Mouse (Mus musculus) CH12.LX (cell line): Measurements from ENCODE around the gene Arl2bp. TPM values are rescaled to one million over a fixed set of nuclear protein-coding genes. Genes with fewer than 3 reads are reported as not detected.

Experiments
- DNase-seq: peaks from one replicate; pipeline ENCODE4 v3.0.0-alpha.2; 2013; ENCODE audit errors: extremely low read depth
- H3K27ac ChIP-seq: 2 replicates; pipeline ENCODE4 v1.5.1; 2012; ENCODE audit warnings: low read depth, mild to moderate bottlenecking, control low read depth, moderate library complexity; ENCODE audit not compliant: insufficient read depth
- H3K27me3 ChIP-seq: replicated peaks from 2 replicates; pipeline ENCODE3; 2012; ENCODE audit warnings: inconsistent platforms
- H3K36me3 ChIP-seq, 2 experiments: replicated peaks in 1 of 2; 2 replicates each; pipeline versions ENCODE3 to v1.6.1; 2012; ENCODE audit warnings: inconsistent platforms in 1 of 2, low read length in 1 of 2, mild to moderate bottlenecking in 1 of 2, mixed read lengths in 1 of 2, moderate library complexity in 1 of 2; ENCODE audit not compliant: control insufficient read depth in 1 of 2, insufficient read depth in 1 of 2
- H3K4me1 ChIP-seq, 2 experiments: 2 replicates each; pipeline ENCODE4 v1.6.1; 2012; ENCODE audit warnings: inconsistent platforms in 1 of 2, moderate library complexity in 1 of 2; ENCODE audit not compliant: insufficient read depth in 2 of 2, control insufficient read depth in 1 of 2
- H3K4me2 ChIP-seq: 2 replicates; pipeline ENCODE4 v1.6.1; 2012; ENCODE audit warnings: low read depth, mild to moderate bottlenecking, control low read depth; ENCODE audit not compliant: poor library complexity, insufficient read depth, severe bottlenecking
- H3K4me3 ChIP-seq, 3 experiments: fragments of 150-350 bp in 1 of 3; sonication (generic) in 1 of 3; replicated peaks in 1 of 3; 2 replicates each; pipeline versions ENCODE3 to v1.5.1; 2011 to 2012; ENCODE audit warnings: low read depth in 2 of 3, low read length in 2 of 3, mild to moderate bottlenecking in 2 of 3, moderate library complexity in 2 of 3, control low read depth in 1 of 3, improper control_type of control experiment in 1 of 3, inconsistent platforms in 1 of 3, mixed read lengths in 1 of 3; ENCODE audit not compliant: poor library complexity in 1 of 3
- H3K79me2 ChIP-seq: replicated peaks from 2 replicates; pipeline ENCODE4 v1.6.1; 2012; ENCODE audit warnings: mild to moderate bottlenecking, moderate library complexity; ENCODE audit not compliant: control insufficient read depth, poor library complexity, insufficient read depth, severe bottlenecking; ENCODE audit errors: extremely low read depth
- H3K9ac ChIP-seq: 2 replicates; pipeline ENCODE4 v1.6.1; 2012; ENCODE audit warnings: low read depth, mild to moderate bottlenecking, control low read depth, moderate library complexity; ENCODE audit not compliant: insufficient read depth
- H3K9me3 ChIP-seq: replicated peaks from 2 replicates; pipeline ENCODE3; 2012; ENCODE audit warnings: low read length, inconsistent platforms, mixed read lengths
- CHD1 ChIP-seq: IDR thresholded peaks from 2 replicates; pipeline ENCODE4 v1.6.1; 2012; ENCODE audit warnings: low read depth, low read length, improper control_type of control experiment, inconsistent platforms
- CTCF ChIP-seq, 2 experiments: IDR thresholded peaks in 1 of 2; conservative IDR thresholded peaks in 1 of 2; 2 replicates each; pipeline ENCODE4 v1.5.1; 2011 to 2012; ENCODE audit warnings: low read depth in 2 of 2, low read length in 2 of 2, improper control_type of control experiment in 1 of 2, inconsistent platforms in 1 of 2, mild to moderate bottlenecking in 1 of 2, moderate library complexity in 1 of 2
- E2F4 ChIP-seq: IDR thresholded peaks from 2 replicates; pipeline ENCODE4 v1.6.1; 2011; ENCODE audit warnings: low read depth, low read length, improper control_type of control experiment; ENCODE audit not compliant: insufficient replicate concordance
- EP300 ChIP-seq: IDR thresholded peaks from 2 replicates; pipeline ENCODE4 v1.6.1; 2011; ENCODE audit warnings: low read length, improper control_type of control experiment
- ETS1 ChIP-seq: conservative IDR thresholded peaks from 2 replicates; pipeline ENCODE4 v1.6.1; 2012; ENCODE audit warnings: low read depth, mild to moderate bottlenecking, inconsistent platforms, low read length, improper control_type of control experiment, moderate library complexity
- GABPA ChIP-seq: IDR thresholded peaks from 2 replicates; pipeline ENCODE4 v1.6.1; 2012; ENCODE audit warnings: low read depth, low read length, improper control_type of control experiment, inconsistent platforms; ENCODE audit not compliant: insufficient replicate concordance
- HCFC1 ChIP-seq: IDR thresholded peaks from 2 replicates; pipeline ENCODE4 v1.6.1; 2012; ENCODE audit warnings: low read depth, mild to moderate bottlenecking, inconsistent platforms, low read length, improper control_type of control experiment
- MAX ChIP-seq: IDR thresholded peaks from 2 replicates; pipeline ENCODE4 v1.6.1; 2011; ENCODE audit warnings: low read length, improper control_type of control experiment
- MEF2A ChIP-seq: IDR thresholded peaks from 2 replicates; pipeline ENCODE4 v1.6.1; 2014; ENCODE audit warnings: low read depth, mild to moderate bottlenecking, inconsistent platforms, low read length, improper control_type of control experiment, borderline replicate concordance
- MXI1 ChIP-seq: IDR thresholded peaks from 2 replicates; pipeline ENCODE4 v1.6.1; 2011; ENCODE audit warnings: mild to moderate bottlenecking, low read depth, low read length, improper control_type of control experiment
- MYC ChIP-seq: IDR thresholded peaks from 2 replicates; pipeline ENCODE4 v1.6.1; 2011; ENCODE audit warnings: low read depth, mild to moderate bottlenecking, improper control_type of control experiment, low read length
- NELFE ChIP-seq: IDR thresholded peaks from 2 replicates; pipeline ENCODE4 v1.6.1; 2011; ENCODE audit warnings: low read depth, low read length, improper control_type of control experiment
- NRF1 ChIP-seq: IDR thresholded peaks from 2 replicates; pipeline ENCODE4 v1.6.1; 2014; ENCODE audit warnings: low read depth, mild to moderate bottlenecking, inconsistent platforms, low read length, improper control_type of control experiment, moderate library complexity
- POLR2A ChIP-seq: IDR thresholded peaks from 2 replicates; pipeline ENCODE4 v1.6.1; 2011; ENCODE audit warnings: low read depth, mild to moderate bottlenecking, improper control_type of control experiment, low read length
- RCOR1 ChIP-seq: conservative IDR thresholded peaks from 2 replicates; pipeline ENCODE4 v1.6.1; 2012; ENCODE audit warnings: low read depth, mild to moderate bottlenecking, inconsistent platforms, low read length, improper control_type of control experiment
- SIN3A ChIP-seq: IDR thresholded peaks from 2 replicates; pipeline ENCODE4 v1.6.1; 2012; ENCODE audit warnings: low read length, improper control_type of control experiment, inconsistent platforms
- SMC3 ChIP-seq: IDR thresholded peaks from 2 replicates; pipeline ENCODE4 v1.6.1; 2011; ENCODE audit warnings: low read depth, low read length, improper control_type of control experiment
- TCF12 ChIP-seq: IDR thresholded peaks from 2 replicates; pipeline ENCODE4 v1.6.1; 2014; ENCODE audit warnings: low read depth, mild to moderate bottlenecking, inconsistent platforms, low read length, improper control_type of control experiment
- UBTF ChIP-seq: IDR thresholded peaks from 2 replicates; pipeline ENCODE4 v1.6.1; 2012; ENCODE audit warnings: low read depth, mild to moderate bottlenecking, inconsistent platforms, low read length, improper control_type of control experiment, moderate library complexity
- ZMIZ1 ChIP-seq: IDR thresholded peaks from 2 replicates; pipeline ENCODE4 v1.6.1; 2012; ENCODE audit warnings: low read depth, mild to moderate bottlenecking, inconsistent platforms, low read length, improper control_type of control experiment
- ZNF384 ChIP-seq: IDR thresholded peaks from 2 replicates; pipeline ENCODE4 v1.6.1; 2012; ENCODE audit warnings: low read depth, low read length, improper control_type of control experiment, inconsistent platforms
- dilution Hi-C: fragments of 300-500 bp; cut with MboI; formaldehyde crosslinking; loops from 2 replicates; pipeline ENCODE4 v1.14.3; 2020; ENCODE audit warnings: low sequenced_read_pairs; ENCODE audit not compliant: extremely low pct_unique_long_range_greater_than_20kb, extremely low pct_ligation_motif_present
- in situ Hi-C: fragments of 300-500 bp; cut with MboI; formaldehyde crosslinking; loops from 3 replicates; pipeline ENCODE4 v1.14.3; 2019; ENCODE audit warnings: low sequenced_read_pairs, low pct_ligation_motif_present, low pct_unique_long_range_greater_than_20kb, mixed read lengths
- polyA plus RNA-seq: library from polyadenylated mRNA; unstranded; fragments of >175 nt; gene quantifications from 2 replicates; pipeline ENCODE4 v1.2.1, GENCODE M21; 2012; ENCODE audit warnings: low read depth; ENCODE audit not compliant: insufficient read length
- total RNA-seq, 2 experiments: library from RNA; depleted of rRNA; stranded (reverse); fragments of 300-350 nt in 1 of 2; fragments of >200 nt in 1 of 2; gene quantifications; 2 replicates each; pipeline ENCODE4 v1.2.3; 2012 to 2014

Gene Arl2bp
- total and polyA plus RNA-seq, 3 experiments, result 24.8 to 107 (median 85.1) TPM

DNA sequence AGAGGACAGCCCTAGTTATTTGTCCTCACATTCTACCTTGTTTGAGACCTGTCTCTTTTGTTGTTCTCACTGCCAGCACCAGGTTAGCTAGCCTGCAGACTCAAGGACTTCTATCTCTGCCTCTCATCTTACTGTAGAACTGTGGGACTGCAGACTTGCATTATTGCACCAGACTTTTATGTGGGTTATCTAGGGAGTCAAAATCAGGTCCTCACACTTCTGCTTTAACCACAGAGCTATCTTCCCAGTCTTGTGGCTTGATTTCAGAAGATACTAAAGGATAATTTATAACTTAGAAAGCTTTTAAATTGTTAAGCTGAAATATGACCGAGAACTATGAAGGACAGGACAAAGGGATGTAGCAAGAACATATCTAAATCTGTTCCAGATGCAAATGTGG lies 41.5 kb upstream of the Arl2bp start:
- Histone ChIP-seq H3K4me1 (no peaks in the 10 kb centered on the region), H3K9me3 (no peaks in the 10 kb centered on the region), H3K27me3 (no peaks in the 10 kb centered on the region), H3K4me3 (no peak overlapping the region), H3K27ac (no peak overlapping the region), H3K79me2 (no peaks in the 10 kb centered on the region), H3K9ac (no peak overlapping the region), H3K4me2 (no peak overlapping the region), H3K36me3 (peaks cover 12 to 29% of the 10 kb centered on the region in 2 experiments)
- dilution Hi-C loops (no loop called here), in situ Hi-C loops (no loop called here)
- DNase-seq, result no peak
- TF ChIP-seq CHD1 (no peak), MEF2A (no peak), UBTF (no peak), MYC (no peak), EP300 (no peak), SIN3A (no peak), MAX (no peak), NRF1 (no peak), NELFE (no peak), GABPA (no peak), E2F4 (no peak), ZMIZ1 (no peak), ZNF384 (no peak), MXI1 (no peak), CTCF (conservative IDR thresholded peaks at IDR 0.05 in 1 of 2, IDR thresholded peaks at IDR 0.05 in 1 of 2; ENCODE audit: low read depth in 2 of 2, low read length in 2 of 2) (no peak), HCFC1 (no peak), POLR2A (no peak)

DNA sequence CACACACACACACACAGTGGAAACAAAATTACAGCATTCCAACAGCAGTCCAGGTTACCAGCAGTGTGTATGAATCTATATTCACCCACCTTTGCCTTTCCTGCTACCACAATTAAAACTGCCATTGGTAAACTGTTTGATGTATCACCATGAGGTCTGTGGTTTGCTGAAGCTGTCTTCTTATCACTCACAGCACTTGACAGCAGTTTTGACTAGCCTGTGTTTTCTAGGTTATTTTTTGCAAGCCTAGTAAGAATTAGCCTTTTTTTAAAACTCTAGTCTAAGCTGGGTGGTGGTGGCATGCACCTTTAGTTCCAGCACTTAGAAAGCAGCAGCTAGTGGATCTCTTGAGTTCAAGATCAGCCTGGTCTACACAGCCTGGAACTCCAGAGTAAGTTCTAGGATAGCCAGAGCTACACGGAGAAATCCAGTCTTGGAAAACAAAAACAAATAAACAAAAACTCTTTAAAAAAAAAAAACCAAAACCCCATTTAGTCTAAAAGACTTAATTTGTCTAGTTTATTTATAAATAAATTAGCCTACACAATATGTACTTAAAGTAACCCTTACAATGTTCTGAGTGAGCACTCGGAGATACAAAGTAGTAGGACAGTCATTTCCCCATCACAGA lies 32.7 kb upstream of the Arl2bp start:
- no peak overlapping the region for H3K9ac ChIP-seq
- H3K27ac ChIP-seq, result no peak overlapping the region
- H3K79me2 ChIP-seq, result no peaks in the 10 kb centered on the region
- no peak overlapping the region for H3K4me2 ChIP-seq
- H3K36me3 ChIP-seq, result peaks cover 28 to 67% of the 10 kb centered on the region in 2 experiments
- dilution Hi-C loops, result no loop called here
- in situ Hi-C loops, result no loop called here
- no peaks in the 10 kb centered on the region for H3K27me3 ChIP-seq
- TF ChIP-seq CTCF (conservative IDR thresholded peaks at IDR 0.05 in 1 of 2, IDR thresholded peaks at IDR 0.05 in 1 of 2; ENCODE audit: low read depth in 2 of 2, low read length in 2 of 2) (no peak), ZMIZ1 (no peak), NELFE (no peak), ETS1 (no peak), SMC3 (no peak), SIN3A (no peak), RCOR1 (no peak), TCF12 (no peak)
- no peaks in the 10 kb centered on the region for H3K9me3 ChIP-seq
- peaks cover 3 to 22% of the 10 kb centered on the region in 2 experiments; a peak in 2 of 4 replicates for H3K4me1 ChIP-seq
- no peak for DNase-seq
- no peak overlapping the region for H3K4me3 ChIP-seq
